Mouse (Mus musculus): ENCODE results near the gene Mt1.

- TF ChIP-seq CTCF (IDR thresholded peaks at IDR 0.05; ENCODE audit: low read depth, low read length) (no peak), GATA1 (IDR thresholded peaks at IDR 0.05; ENCODE audit: borderline replicate concordance, low read length) (no peak), POLR2AphosphoS5 (IDR thresholded peaks at IDR 0.05; ENCODE audit: insufficient replicate concordance, low read depth, low read length) (no peak)
Measured at GRCm38 (mm10) chr8:94129133-94129789, 49.6 kb upstream of the Mt1 start.

All from G1E (cell line).